Mouse (Mus musculus) inflammation-experienced regulatory T-cells (primary cell): Measurements from ENCODE around the gene D430042O09Rik. TPM values are rescaled to one million over a fixed set of nuclear protein-coding genes. Genes with fewer than 3 reads are reported as not detected.

ENCODE experiments used
- polyA plus RNA-seq, 2 experiments: library from polyadenylated mRNA; unstranded; fragments of 100-300 nt; shearing (Covaris generic); gene quantifications; one replicate each; pipeline ENCODE4 v1.2.1; 2017

Gene D430042O09Rik
- polyA plus RNA-seq, result 1 to 10 TPM; 4.7 to 8.4 TPM

DNA sequence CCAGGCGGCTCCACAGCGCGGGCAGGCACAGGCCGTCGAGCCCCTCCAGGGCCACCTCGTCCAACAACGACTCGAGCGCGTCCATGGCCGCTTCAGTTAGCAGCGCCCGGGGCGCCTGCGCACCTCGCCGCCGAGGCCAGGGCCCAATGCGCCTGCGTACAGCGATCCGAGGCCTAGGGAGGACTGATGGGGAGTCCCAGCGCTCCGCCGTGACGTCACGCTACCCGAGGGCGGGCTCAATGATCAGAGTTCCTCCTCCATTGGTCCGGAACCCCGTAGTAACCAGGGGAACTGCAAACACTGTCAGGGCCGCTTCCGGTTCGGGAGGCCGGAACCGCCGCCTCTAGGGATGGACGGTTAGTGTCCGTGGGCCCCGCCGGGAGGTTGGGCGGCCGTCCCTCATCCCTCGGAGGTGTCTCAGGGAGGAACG, at the start of gene D430042O09Rik, which contains the start of gene Gtf3c1:
Gene D430042O09Rik (plus strand): TSS at position 296 of the 430 bp plus-strand sequence.
Gene Gtf3c1 (minus strand): TSS at position 188 of the 430 bp plus-strand sequence.

Other genes with a start within 250 kb of the D430042O09Rik start
- 10 to 100 TPM; 99.2 to 99.5 TPM for gene Nsmce1, start 216.3 kb upstream of the D430042O09Rik start, polyA plus RNA-seq
- gene Il4ra, start 155.8 kb upstream of the D430042O09Rik start, polyA plus RNA-seq, result 100 to 1,000 TPM; 130 to 180 TPM
- gene Il21r, start 104.5 kb upstream of the D430042O09Rik start, polyA plus RNA-seq, result 100 to 1,000 TPM; 228 to 301 TPM
- 10 to 100 TPM; 30.7 to 41.4 TPM for gene Gtf3c1, start 108 bp upstream of the D430042O09Rik start, polyA plus RNA-seq